Mouse (Mus musculus) gastrocnemius, postnatal 36 days (tissue): ENCODE measurements around the gene Ilk. TPM values are rescaled to one million over a fixed set of nuclear protein-coding genes. Genes with fewer than 3 reads are reported as not detected.
"Not testable (repeated sequence)": the region's sequence is repeated elsewhere in the genome, so short reads cannot be mapped to it uniquely, and the experiment has no call there.

Experiments
- DNase-seq, 2 experiments: peaks; one replicate each; pipeline ENCODE4 v3.0.0; 2022
- intact Hi-C: fragments of 180-260 bp; cut with DNase I; formaldehyde crosslinking; loops from one replicate; pipeline ENCODE4 v1.15.1; 2025
- long read RNA-seq, 2 experiments: library from polyadenylated mRNA; stranded (forward); transcript quantifications; one replicate each; pipeline ENCODE4 v2.0.0; 2021
- total RNA-seq, 2 experiments: library from RNA; stranded (reverse); gene quantifications; 2 replicates each; pipeline ENCODE4 v1.2.3; 2021

Ilk gene
- total RNA-seq: 10 to 100 TPM; 44.3 to 45.6 TPM
- long read RNA-seq, experiment 1, transcript Ilk-201 (13 exons, 1,795 nt): major isoform, 24 of 49 reads
- long read RNA-seq, experiment 1, partial matches to known transcripts: 21 of 49 reads
- long read RNA-seq, experiment 1, other reads (novel, unspliced or antisense): 1 of 49 reads
- long read RNA-seq, experiment 2, transcript Ilk-201 (13 exons, 1,795 nt): major isoform, 50 of 64 reads
- long read RNA-seq, experiment 2, partial matches to known transcripts: 5 of 64 reads
- long read RNA-seq, experiment 2, other reads (novel, unspliced or antisense): 6 of 64 reads

GRCm38 (mm10) chr7:105736264-105736901, at the start of gene Ilk:
Ilk (plus strand) TSS chr7:105736592.
- intact Hi-C loops: loop anchor here (2.0 to 10.0 kb wide), 2 partner anchors 74 to 192 kb away; partner anchors contain the start of gene Mrpl17
- DNase-seq: peak; percentile 92

GRCm38 (mm10) chr7:105690875-105691274, 45.5 kb upstream of the Ilk start:
- DNase-seq: no peak
- intact Hi-C loops: no loop called here

- intact Hi-C loops: no loop called here
- DNase-seq: no peak
Measured at GRCm38 (mm10) chr7:105703184-105703583, 33.2 kb upstream of the Ilk start.

- no peak for DNase-seq
- intact Hi-C loops: no loop called here
Measured at GRCm38 (mm10) chr7:105703816-105704215, 32.6 kb upstream of the Ilk start.

GRCm38 (mm10) chr7:105708733-105709132, 27.7 kb upstream of the Ilk start:
- DNase-seq: no peak
- intact Hi-C loops: no loop called here

- intact Hi-C loops: no loop called here
- DNase-seq: no peak
Measured at GRCm38 (mm10) chr7:105715366-105715765, 21.0 kb upstream of the Ilk start.

GRCm38 (mm10) chr7:105721916-105722315, 14.5 kb upstream of the Ilk start:
- intact Hi-C loops: no loop called here
- DNase-seq: no peak

- DNase-seq: peak in 1 of 2 experiments; percentile 22
- intact Hi-C loops: loop anchor here (2.0 kb wide), 1 partner anchor 94 kb away; no protein-coding TSS in a partner anchor
Measured at GRCm38 (mm10) chr7:105726144-105726979, 10.0 kb upstream of the Ilk start.

GRCm38 (mm10) chr7:105726980-105727325, 9.4 kb upstream of the Ilk start:
- intact Hi-C loops: loop anchor here (2.0 kb wide), 1 partner anchor 94 kb away; no protein-coding TSS in a partner anchor
- DNase-seq: no peak

- no peak for DNase-seq
- intact Hi-C loops: no loop called here
Measured at GRCm38 (mm10) chr7:105728701-105729428, 7.5 kb upstream of the Ilk start.

GRCm38 (mm10) chr7:105733836-105734235, 2.6 kb upstream of the Ilk start:
- intact Hi-C loops: loop anchor here (5.0 to 10.0 kb wide), 2 partner anchors 92 to 189 kb away; partner anchors contain the start of genes Arfip2, Gm45799 and Timm10b

GRCm38 (mm10) chr7:105734826-105735225, 1.6 kb upstream of the Ilk start:
- DNase-seq: no peak
- intact Hi-C loops: loop anchor here (5.0 to 10.0 kb wide), 2 partner anchors 93 to 190 kb away; partner anchors contain the start of genes Arfip2, Gm45799 and Timm10b

More at GRCm38 (mm10) chr7:105733836-105734235, 2.6 kb upstream of the Ilk start:
- no peak for DNase-seq

GRCm38 (mm10) chr7:105735464-105735863, 928 bp upstream of the Ilk start:
- DNase-seq: not testable (repeated sequence)
- intact Hi-C loops: loop anchor here (10.0 kb wide), 1 partner anchor 191 kb away; no protein-coding TSS in a partner anchor

- intact Hi-C loops: loop anchor here (2.0 to 10.0 kb wide), 2 partner anchors 74 to 192 kb away; partner anchors contain the start of gene Mrpl17
- peak in 1 of 2 experiments; percentile 56 for DNase-seq
Measured at GRCm38 (mm10) chr7:105736911-105737521, 624 bp downstream of the Ilk start, which contains the start of gene Rrp8. Rrp8 (minus strand) TSS chr7:105737385.

- intact Hi-C loops: loop anchor here (2.0 to 10.0 kb wide), 2 partner anchors 73 to 193 kb away; partner anchors contain the start of gene Mrpl17
Measured at GRCm38 (mm10) chr7:105737648-105738047, 1.3 kb downstream of the Ilk start.

GRCm38 (mm10) chr7:105738286-105738685, 1.9 kb downstream of the Ilk start:
- no peak for DNase-seq

More at GRCm38 (mm10) chr7:105737648-105738047, 1.3 kb downstream of the Ilk start:
- DNase-seq: no peak

GRCm38 (mm10) chr7:105738948-105739347, 2.6 kb downstream of the Ilk start:
- intact Hi-C loops: loop anchor here (10.0 kb wide), 1 partner anchor 194 kb away; no protein-coding TSS in a partner anchor
- DNase-seq: peak in 1 of 2 experiments; percentile 61

More at GRCm38 (mm10) chr7:105738286-105738685, 1.9 kb downstream of the Ilk start:
- intact Hi-C loops: loop anchor here (10.0 kb wide), 1 partner anchor 193 kb away; no protein-coding TSS in a partner anchor

GRCm38 (mm10) chr7:105740089-105740795, 3.9 kb downstream of the Ilk start:
- intact Hi-C loops: no loop called here
- no peak for DNase-seq
